Mouse (Mus musculus) G1E (cell line): ENCODE measurements around the gene Nop2. TPM values are rescaled to one million over a fixed set of nuclear protein-coding genes. Genes with fewer than 3 reads are reported as not detected.

ENCODE experiments used
- ATAC-seq: 2 replicates; pipeline ENCODE4 v1.8.0; 2016; ENCODE audit warnings: mild to moderate bottlenecking; ENCODE audit not compliant: insufficient number of reproducible peaks, poor library complexity, low FRiP score, severe bottlenecking; ENCODE audit errors: extremely low read depth
- DNase-seq: peaks from one replicate; pipeline ENCODE4 v3.0.0; 2012; ENCODE audit warnings: low spot score
- H3K27me3 ChIP-seq: 2 replicates; pipeline ENCODE4 v1.6.1; 2012; ENCODE audit warnings: mild to moderate bottlenecking, low read length, inconsistent platforms; ENCODE audit not compliant: insufficient read depth
- H3K36me3 ChIP-seq: replicated peaks from 2 replicates; pipeline ENCODE3; 2012; ENCODE audit warnings: mild to moderate bottlenecking, inconsistent platforms
- H3K4me1 ChIP-seq: 2 replicates; pipeline ENCODE4 v1.6.1; 2012; ENCODE audit warnings: low read depth, low read length, inconsistent platforms, mixed read lengths; ENCODE audit not compliant: insufficient read depth
- H3K4me3 ChIP-seq: 2 replicates; pipeline ENCODE4 v1.5.1; 2012; ENCODE audit warnings: low read depth, mild to moderate bottlenecking, inconsistent platforms, low read length, moderate library complexity, mixed read lengths
- H3K9me3 ChIP-seq: replicated peaks from 2 replicates; pipeline ENCODE4 v1.6.1; 2012; ENCODE audit warnings: inconsistent platforms
- CTCF ChIP-seq: IDR thresholded peaks from 2 replicates; pipeline ENCODE4 v1.5.1; 2012; ENCODE audit warnings: low read depth, low read length, inconsistent platforms, mixed read lengths
- GATA1 ChIP-seq: IDR thresholded peaks from 2 replicates; pipeline ENCODE4 v1.6.1; 2012; ENCODE audit warnings: borderline replicate concordance, low read length, inconsistent platforms, mixed read lengths
- GATA2 ChIP-seq: IDR thresholded peaks from 2 replicates; pipeline ENCODE4 v1.6.1; 2012; ENCODE audit warnings: low read depth, low read length, inconsistent platforms, borderline replicate concordance
- POLR2AphosphoS5 ChIP-seq: IDR thresholded peaks from 2 replicates; pipeline ENCODE4 v1.6.1; 2012; ENCODE audit warnings: low read depth, low read length, inconsistent platforms; ENCODE audit not compliant: insufficient replicate concordance
- TAL1 ChIP-seq: conservative IDR thresholded peaks from 2 replicates; pipeline ENCODE4 v1.6.1; 2012; ENCODE audit warnings: low read depth, low read length, inconsistent platforms, mixed read lengths
- polyA plus RNA-seq: library from polyadenylated mRNA; stranded (reverse); fragments of >175 nt; gene quantifications from 2 replicates; pipeline ENCODE4 v1.2.3, GENCODE M21; 2012
- total RNA-seq, 2 experiments: library from RNA; stranded (forward) in 1 of 2; stranded (reverse) in 1 of 2; fragments of 200-1000 nt in 1 of 2; fragments of >200 nt in 1 of 2; fragmentation: Nextera tagmentation in 1 of 2; gene quantifications; 2 replicates each; pipeline ENCODE4 v1.2.3; 2014 to 2017

The Nop2 gene
- total and polyA plus RNA-seq, 3 experiments: 56.9 to 90.0 (median 87.7) TPM

- DNase-seq (no peak), ATAC-seq (no peak)
- H3K36me3 ChIP-seq: peaks cover 79% of the 10 kb centered on the region
- H3K4me1 ChIP-seq: peaks cover 59% of the 10 kb centered on the region
- TF ChIP-seq TAL1: no peak
- peak overlapping the region; percentile 85 for H3K4me3 ChIP-seq
- no peaks in the 10 kb centered on the region for H3K27me3 ChIP-seq
- H3K9me3 ChIP-seq: no peaks in the 10 kb centered on the region
Measured at GRCm38 (mm10) chr6:125132470-125132869, 761 bp downstream of the Nop2 start.

GRCm38 (mm10) chr6:125137002-125137671, 5.4 kb downstream of the Nop2 start:
- no peak for DNase-seq
- Histone ChIP-seq H3K27me3 (no peaks in the 10 kb centered on the region), H3K36me3 (peaks cover 94% of the 10 kb centered on the region), H3K9me3 (no peaks in the 10 kb centered on the region), H3K4me3 (peak overlapping the region; percentile 2; the same call in 1 of the 2 replicates), H3K4me1 (peaks cover 82% of the 10 kb centered on the region)
- TF ChIP-seq GATA1: no peak
- no peak for TF ChIP-seq CTCF
- TF ChIP-seq GATA2: no peak
- TF ChIP-seq POLR2AphosphoS5: no peak
- TF ChIP-seq TAL1: no peak
- ATAC-seq: no peak

DNA sequence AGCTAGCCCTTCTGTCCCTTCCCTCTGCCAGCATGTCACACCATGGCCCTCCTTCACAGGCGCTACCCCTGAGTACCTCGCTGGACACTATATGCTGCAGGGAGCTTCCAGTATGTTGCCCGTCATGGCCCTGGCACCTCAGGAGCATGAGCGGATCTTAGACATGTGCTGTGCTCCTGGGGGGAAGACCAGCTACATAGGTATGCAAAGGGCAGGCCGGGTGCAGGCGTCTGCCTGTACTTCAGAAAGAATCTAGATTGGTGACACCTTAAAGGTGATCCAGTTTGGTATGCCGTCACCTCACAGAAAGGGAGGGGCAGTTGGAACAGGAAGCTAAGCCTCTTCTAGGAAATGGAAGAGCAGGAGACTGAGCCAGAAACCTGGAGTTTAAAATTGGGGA, 8.0 kb downstream of the Nop2 start:
- H3K9me3 ChIP-seq: no peaks in the 10 kb centered on the region
- ATAC-seq (no peak), DNase-seq (no peak)
- peaks cover 99% of the 10 kb centered on the region for H3K36me3 ChIP-seq
- H3K27me3 ChIP-seq: no peaks in the 10 kb centered on the region
- H3K4me1 ChIP-seq: peaks cover 85% of the 10 kb centered on the region
- no peak for TF ChIP-seq CTCF
- TF ChIP-seq POLR2AphosphoS5: 0 out of 2 replicates have a peak, but pooled peaks have one; percentile 27
- no peak overlapping the region for H3K4me3 ChIP-seq

GRCm38 (mm10) chr6:125142436-125142835, 10.7 kb downstream of the Nop2 start:
- no peaks in the 10 kb centered on the region for H3K27me3 ChIP-seq
- DNase-seq (no peak), ATAC-seq (no peak)
- no peak overlapping the region for H3K4me3 ChIP-seq
- H3K9me3 ChIP-seq: no peaks in the 10 kb centered on the region
- H3K36me3 ChIP-seq: peaks cover 91% of the 10 kb centered on the region
- TF ChIP-seq GATA1 (no peak), GATA2 (no peak), CTCF (no peak), TAL1 (no peak), POLR2AphosphoS5 (no peak)
- peaks cover 88% of the 10 kb centered on the region for H3K4me1 ChIP-seq

- Histone ChIP-seq H3K9me3 (no peaks in the 10 kb centered on the region), H3K4me1 (peaks cover 89% of the 10 kb centered on the region), H3K36me3 (peaks cover 91% of the 10 kb centered on the region), H3K4me3 (no peak overlapping the region), H3K27me3 (no peaks in the 10 kb centered on the region)
- no peak for TF ChIP-seq CTCF
- no peak for TF ChIP-seq TAL1
- no peak for TF ChIP-seq GATA2
- no peak for TF ChIP-seq POLR2AphosphoS5
- no peak for TF ChIP-seq GATA1
- DNase-seq: no peak
- ATAC-seq: no peak
Measured at GRCm38 (mm10) chr6:125143128-125143527, 11.4 kb downstream of the Nop2 start.

DNA sequence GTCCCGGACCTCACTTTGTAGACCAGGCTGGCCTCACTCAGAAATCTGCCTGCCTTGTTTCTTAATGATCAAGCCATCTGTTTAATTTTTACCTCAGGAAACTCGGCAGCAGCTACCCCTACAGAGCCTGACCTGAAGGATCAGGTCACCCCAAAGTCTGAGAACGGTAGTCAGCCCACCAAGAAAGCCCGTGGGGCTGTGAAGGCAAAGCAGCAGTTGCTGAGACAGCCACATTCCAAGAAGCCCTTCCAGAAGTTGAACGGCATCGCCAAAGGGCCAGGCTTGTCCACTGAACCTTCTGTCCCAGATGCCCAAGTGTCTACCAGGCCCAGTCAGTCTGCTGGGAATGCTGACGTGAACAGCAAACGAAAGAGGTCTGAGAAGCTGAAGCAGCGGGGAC, 12.2 kb downstream of the Nop2 start:
- DNase-seq (no peak), ATAC-seq (no peak)
- H3K4me3 ChIP-seq: peak overlapping the region; percentile 16; the same call in 1 of the 2 replicates
- peaks cover 91% of the 10 kb centered on the region for H3K36me3 ChIP-seq
- H3K9me3 ChIP-seq: no peaks in the 10 kb centered on the region
- H3K4me1 ChIP-seq: peaks cover 90% of the 10 kb centered on the region
- TF ChIP-seq CTCF (no peak), TAL1 (no peak), GATA2 (no peak), GATA1 (no peak), POLR2AphosphoS5 (no peak)
- no peaks in the 10 kb centered on the region for H3K27me3 ChIP-seq

- H3K4me1 ChIP-seq: peaks cover 89% of the 10 kb centered on the region
Measured at GRCm38 (mm10) chr6:125145001-125145400, 13.3 kb downstream of the Nop2 start, which contains the start of gene Iffo1. TSS of gene Iffo1 (plus strand) at chr6:125145241.

More at GRCm38 (mm10) chr6:125145001-125145400, 13.3 kb downstream of the Nop2 start, which contains the start of gene Iffo1:
- peaks cover 90% of the 10 kb centered on the region for H3K36me3 ChIP-seq
- DNase-seq (peak; percentile 99), ATAC-seq (peak; percentile 95)
- H3K9me3 ChIP-seq: no peaks in the 10 kb centered on the region
- TF ChIP-seq GATA2 (no peak), TAL1 (no peak), GATA1 (no peak), CTCF (no peak), POLR2AphosphoS5 (no peak)
- no peaks in the 10 kb centered on the region for H3K27me3 ChIP-seq
- H3K4me3 ChIP-seq: peak within 1 kb of the TSS; percentile 87
